Mouse (Mus musculus): Measurements from ENCODE around the gene Mllt1. TPM values are rescaled to one million over a fixed set of nuclear protein-coding genes. Genes with fewer than 3 reads are reported as not detected.
A peak's percentile ranks its signal among the peaks of the same experiment; 100 is the strongest.

Gene Mllt1
- polyA plus RNA-seq, 1 experiment from 2014 or later = 17.7 TPM

DNA sequence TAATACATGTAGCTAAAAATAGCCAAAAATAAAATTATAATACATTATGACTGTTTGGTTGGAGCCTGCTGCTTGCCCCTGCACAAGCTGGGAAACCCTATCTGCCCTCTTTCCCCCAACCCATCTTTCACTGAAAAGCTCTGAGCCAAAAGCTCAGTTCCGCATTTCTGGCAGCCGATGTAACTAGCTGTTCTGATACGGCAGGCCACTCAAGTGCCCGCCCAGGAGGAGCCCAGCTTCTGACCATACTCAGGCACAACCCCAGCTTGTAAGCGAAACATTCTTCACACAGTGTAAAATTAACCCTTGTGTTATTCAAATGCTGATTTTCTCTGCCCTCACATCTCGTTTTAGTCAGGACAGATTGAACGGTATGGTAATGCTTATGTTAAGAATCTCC is 76.3 kb downstream of the Mllt1 start:
- Histone ChIP-seq H3K4me2 (replicated peaks; ENCODE audit: low read depth, low read length) (no peak overlapping the region), H3K4me1 (ENCODE audit: insufficient read depth, low read depth, low read length) (no peaks in the 10 kb centered on the region), H3K9me3 (ENCODE audit: low read length) (no peaks in the 10 kb centered on the region), H3K27me3 (replicated peaks; ENCODE audit: insufficient read depth, low read length) (no peaks in the 10 kb centered on the region), H3K4me3 (ENCODE audit: low read depth, low read length) (no peak overlapping the region), H3K36me3 (ENCODE audit: insufficient read depth, low read length) (no peaks in the 10 kb centered on the region), H3K27ac (ENCODE audit: low read length) (peak overlapping the region; percentile 54), H3K9ac (replicated peaks; ENCODE audit: low read depth) (no peak overlapping the region)
- WGBS = 31% methylated on average over 7 of the region's 7 CpGs
- peak; percentile 83 for ATAC-seq
- DNase-seq (ENCODE audit: low spot score) = peak; percentile 61
- TF ChIP-seq CTCF (IDR thresholded peaks at IDR 0.05) (no peak), EP300 (IDR thresholded peaks at IDR 0.05) (no peak)

- peak; percentile 81 for DNase-seq (ENCODE audit: low spot score)
- Histone ChIP-seq H3K4me2 (replicated peaks; ENCODE audit: low read depth, low read length) (no peak overlapping the region), H3K36me3 (ENCODE audit: insufficient read depth, low read length) (no peaks in the 10 kb centered on the region), H3K9ac (replicated peaks; ENCODE audit: low read depth) (no peak overlapping the region), H3K27me3 (replicated peaks; ENCODE audit: insufficient read depth, low read length) (no peaks in the 10 kb centered on the region), H3K4me3 (ENCODE audit: low read depth, low read length) (no peak overlapping the region), H3K9me3 (ENCODE audit: low read length) (no peaks in the 10 kb centered on the region), H3K27ac (ENCODE audit: low read length) (no peak overlapping the region; the same call in 1 of the 2 replicates), H3K4me1 (ENCODE audit: insufficient read depth, low read depth, low read length) (no peaks in the 10 kb centered on the region)
- ATAC-seq = peak; percentile 53
- TF ChIP-seq CTCF (IDR thresholded peaks at IDR 0.05) (peak; percentile 92), EP300 (IDR thresholded peaks at IDR 0.05) (no peak)
- 48% methylated on average over 4 of the region's 4 CpGs for WGBS
These were observed 77.0 kb downstream of the Mllt1 start for GRCm38 (mm10) chr17:56858216-56858615.

DNA sequence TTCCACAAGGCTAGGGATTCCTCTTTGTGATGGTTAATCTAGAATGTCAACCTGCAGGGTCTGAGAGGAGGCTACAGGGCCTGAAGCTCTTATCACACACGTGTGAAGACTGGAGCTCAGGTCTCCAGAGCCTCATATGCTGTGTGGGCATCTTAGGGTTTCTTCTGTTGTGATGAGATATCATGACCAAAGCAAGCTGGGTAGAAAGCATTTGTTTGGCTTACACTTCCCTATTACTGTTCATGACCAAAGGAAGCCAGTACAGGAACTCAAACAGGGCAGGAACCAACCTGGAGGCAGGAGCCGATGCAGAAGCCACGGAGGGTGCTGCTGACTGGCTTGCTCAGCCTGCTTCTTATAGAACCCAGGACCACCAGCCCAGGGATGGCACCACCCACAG is 79.8 kb downstream of the Mllt1 start:
- H3K4me2 ChIP-seq (replicated peaks; ENCODE audit: low read depth, low read length) = no peak overlapping the region
- H3K9me3 ChIP-seq (ENCODE audit: low read length) = no peaks in the 10 kb centered on the region
- no peak overlapping the region for H3K9ac ChIP-seq (replicated peaks; ENCODE audit: low read depth)
- DNase-seq (ENCODE audit: low spot score) (no peak), ATAC-seq (no peak)
- H3K27ac ChIP-seq (ENCODE audit: low read length) = no peak overlapping the region
- H3K36me3 ChIP-seq (ENCODE audit: insufficient read depth, low read length) = no peaks in the 10 kb centered on the region
- 55% methylated on average over 3 of the region's 3 CpGs for WGBS
- TF ChIP-seq CTCF (IDR thresholded peaks at IDR 0.05) = no peak
- TF ChIP-seq EP300 (IDR thresholded peaks at IDR 0.05) = no peak
- H3K4me3 ChIP-seq (ENCODE audit: low read depth, low read length) = no peak overlapping the region
- H3K27me3 ChIP-seq (replicated peaks; ENCODE audit: insufficient read depth, low read length) = no peaks in the 10 kb centered on the region
- H3K4me1 ChIP-seq (ENCODE audit: insufficient read depth, low read depth, low read length) = no peaks in the 10 kb centered on the region

DNA sequence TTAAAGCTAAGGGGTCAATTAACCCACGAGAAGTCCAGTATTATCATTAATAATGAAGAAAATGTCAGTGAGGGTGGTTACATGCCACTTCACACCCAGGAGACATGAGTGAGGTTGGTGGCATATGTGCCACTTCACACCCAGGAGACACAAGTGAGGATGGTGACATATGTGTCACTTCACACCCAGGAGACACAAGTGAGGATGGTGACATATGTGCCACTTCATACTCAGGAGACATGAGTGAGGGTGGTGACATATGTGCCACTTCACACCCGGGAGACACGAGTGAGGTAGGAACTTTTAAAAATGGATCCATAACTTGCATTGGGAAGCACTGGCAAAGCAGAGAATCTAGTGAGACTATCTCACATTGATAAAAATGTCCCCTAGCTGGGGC is 84.0 kb downstream of the Mllt1 start:
- 71% methylated on average over 3 of the region's 3 CpGs for WGBS
- Histone ChIP-seq H3K4me2 (replicated peaks; ENCODE audit: low read depth, low read length) (no peak overlapping the region), H3K27ac (ENCODE audit: low read length) (no peak overlapping the region), H3K9ac (replicated peaks; ENCODE audit: low read depth) (no peak overlapping the region), H3K36me3 (ENCODE audit: insufficient read depth, low read length) (no peaks in the 10 kb centered on the region), H3K9me3 (ENCODE audit: low read length) (no peaks in the 10 kb centered on the region), H3K27me3 (replicated peaks; ENCODE audit: insufficient read depth, low read length) (no peaks in the 10 kb centered on the region), H3K4me3 (ENCODE audit: low read depth, low read length) (no peak overlapping the region), H3K4me1 (ENCODE audit: insufficient read depth, low read depth, low read length) (no peaks in the 10 kb centered on the region)
- ATAC-seq (no peak), DNase-seq (ENCODE audit: low spot score) (no peak)
- TF ChIP-seq CTCF (IDR thresholded peaks at IDR 0.05) (no peak), EP300 (IDR thresholded peaks at IDR 0.05) (no peak)

DNA sequence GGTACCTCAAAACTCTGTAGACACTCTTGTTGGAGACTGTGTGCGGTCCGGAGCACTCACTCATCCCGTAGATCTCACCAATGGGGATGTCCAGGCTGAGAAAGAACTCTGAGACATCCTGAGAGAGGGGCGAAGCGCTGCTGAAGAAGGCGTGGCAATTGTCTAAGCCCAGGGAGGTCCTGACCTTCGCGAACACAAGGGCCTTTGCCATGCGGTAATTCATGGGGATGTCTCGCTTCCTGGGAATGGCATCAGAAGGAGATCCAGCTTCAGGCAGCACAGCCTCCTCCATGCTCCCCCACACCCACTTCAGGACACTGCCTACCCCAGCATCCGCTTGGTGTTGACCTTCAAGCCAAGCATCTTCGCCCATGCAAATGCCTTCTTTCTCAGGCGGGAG is 85.5 kb downstream of the Mllt1 start:
- no peaks in the 10 kb centered on the region for H3K27me3 ChIP-seq (replicated peaks; ENCODE audit: insufficient read depth, low read length)
- no peak overlapping the region for H3K27ac ChIP-seq (ENCODE audit: low read length)
- DNase-seq (ENCODE audit: low spot score) (no peak), ATAC-seq (no peak)
- no peak overlapping the region for H3K4me2 ChIP-seq (replicated peaks; ENCODE audit: low read depth, low read length)
- 82% methylated on average over 13 of the region's 13 CpGs for WGBS
- H3K9me3 ChIP-seq (ENCODE audit: low read length) = no peaks in the 10 kb centered on the region
- no peaks in the 10 kb centered on the region for H3K4me1 ChIP-seq (ENCODE audit: insufficient read depth, low read depth, low read length)
- H3K9ac ChIP-seq (replicated peaks; ENCODE audit: low read depth) = no peak overlapping the region
- no peak overlapping the region for H3K4me3 ChIP-seq (ENCODE audit: low read depth, low read length)
- H3K36me3 ChIP-seq (ENCODE audit: insufficient read depth, low read length) = no peaks in the 10 kb centered on the region
- TF ChIP-seq EP300 (IDR thresholded peaks at IDR 0.05) (no peak), CTCF (IDR thresholded peaks at IDR 0.05) (no peak)

GRCm38 (mm10) chr17:56848785-56849184 is 86.4 kb downstream of the Mllt1 start:
- Histone ChIP-seq H3K9ac (replicated peaks; ENCODE audit: low read depth) (no peak overlapping the region), H3K4me1 (ENCODE audit: insufficient read depth, low read depth, low read length) (no peaks in the 10 kb centered on the region), H3K4me2 (replicated peaks; ENCODE audit: low read depth, low read length) (no peak overlapping the region), H3K9me3 (ENCODE audit: low read length) (no peaks in the 10 kb centered on the region), H3K27me3 (replicated peaks; ENCODE audit: insufficient read depth, low read length) (no peaks in the 10 kb centered on the region), H3K27ac (ENCODE audit: low read length) (no peak overlapping the region), H3K4me3 (ENCODE audit: low read depth, low read length) (no peak overlapping the region), H3K36me3 (ENCODE audit: insufficient read depth, low read length) (no peaks in the 10 kb centered on the region)
- DNase-seq (ENCODE audit: low spot score) (no peak), ATAC-seq (no peak)
- WGBS = 73% methylated on average over 5 of the region's 5 CpGs
- TF ChIP-seq CTCF (IDR thresholded peaks at IDR 0.05) (no peak), EP300 (IDR thresholded peaks at IDR 0.05) (no peak)

GRCm38 (mm10) chr17:56843678-56844077 is 91.5 kb downstream of the Mllt1 start:
- ATAC-seq (no peak), DNase-seq (ENCODE audit: low spot score) (no peak)
- Histone ChIP-seq H3K9me3 (ENCODE audit: low read length) (no peaks in the 10 kb centered on the region), H3K4me3 (ENCODE audit: low read depth, low read length) (no peak overlapping the region), H3K4me1 (ENCODE audit: insufficient read depth, low read depth, low read length) (no peaks in the 10 kb centered on the region), H3K36me3 (ENCODE audit: insufficient read depth, low read length) (no peaks in the 10 kb centered on the region), H3K4me2 (replicated peaks; ENCODE audit: low read depth, low read length) (no peak overlapping the region), H3K9ac (replicated peaks; ENCODE audit: low read depth) (no peak overlapping the region), H3K27me3 (replicated peaks; ENCODE audit: insufficient read depth, low read length) (no peaks in the 10 kb centered on the region), H3K27ac (ENCODE audit: low read length) (no peak overlapping the region)
- WGBS = 72% methylated on average over 5 of the region's 5 CpGs
- TF ChIP-seq EP300 (IDR thresholded peaks at IDR 0.05) (no peak), CTCF (IDR thresholded peaks at IDR 0.05) (no peak)

Other genes with a start within 250 kb of the Mllt1 start
- 380 and 426 TPM in 2 replicates for gene Ndufa11, start 217.6 kb downstream of the Mllt1 start, polyA plus RNA-seq (2015; fragmentation: Nextera tagmentation; extraction: Ambion mirVana)
- 17.2 and 17.5 TPM in 2 replicates for gene Vmac, start 217.4 kb downstream of the Mllt1 start, polyA plus RNA-seq (2015; fragmentation: Nextera tagmentation; extraction: Ambion mirVana)
- 10.5 and 10.7 TPM in 2 replicates for gene Nrtn, start 177.9 kb downstream of the Mllt1 start, polyA plus RNA-seq (2015; fragmentation: Nextera tagmentation; extraction: Ambion mirVana)
- gene Dus3l, start 170.7 kb downstream of the Mllt1 start, polyA plus RNA-seq (2015; fragmentation: Nextera tagmentation; extraction: Ambion mirVana) = 26.3 and 29.7 TPM in 2 replicates
- gene Prr22, start 165.2 kb downstream of the Mllt1 start, polyA plus RNA-seq (2015; fragmentation: Nextera tagmentation; extraction: Ambion mirVana) = 0.23 and 0.33 TPM in 2 replicates
- 5.9 and 6.6 TPM in 2 replicates for gene Rfx2, start 104.4 kb downstream of the Mllt1 start, polyA plus RNA-seq (2015; fragmentation: Nextera tagmentation; extraction: Ambion mirVana)
- not detected in 2 replicates for gene Acsbg2, start 61.0 kb downstream of the Mllt1 start, polyA plus RNA-seq (2015; fragmentation: Nextera tagmentation; extraction: Ambion mirVana)
- gene 1700061G19Rik, start 59.9 kb downstream of the Mllt1 start, polyA plus RNA-seq (2015; fragmentation: Nextera tagmentation; extraction: Ambion mirVana) = 0.15 and 0.23 TPM in 2 replicates
- not detected in 2 replicates for gene Acer1, start 46.7 kb upstream of the Mllt1 start, polyA plus RNA-seq (2015; fragmentation: Nextera tagmentation; extraction: Ambion mirVana)
- 62.5 and 71.1 TPM in 2 replicates for gene Clpp, start 54.9 kb upstream of the Mllt1 start, polyA plus RNA-seq (2015; fragmentation: Nextera tagmentation; extraction: Ambion mirVana)
- 31.3 and 35.3 TPM in 2 replicates for gene Alkbh7, start 61.9 kb upstream of the Mllt1 start, polyA plus RNA-seq (2015; fragmentation: Nextera tagmentation; extraction: Ambion mirVana)
- gene Pspn, start 64.6 kb upstream of the Mllt1 start, polyA plus RNA-seq (2015; fragmentation: Nextera tagmentation; extraction: Ambion mirVana) = 0.37 TPM in 1 of 2 replicates, not detected in the other
- gene Gtf2f1, start 75.9 kb upstream of the Mllt1 start, polyA plus RNA-seq (2015; fragmentation: Nextera tagmentation; extraction: Ambion mirVana) = 33.3 and 37.0 TPM in 2 replicates
- gene Gm17949, start 76.1 kb upstream of the Mllt1 start, polyA plus RNA-seq (2015; fragmentation: Nextera tagmentation; extraction: Ambion mirVana) = 0.50 and 0.68 TPM in 2 replicates
- gene Khsrp, start 96.1 kb upstream of the Mllt1 start, polyA plus RNA-seq (2015; fragmentation: Nextera tagmentation; extraction: Ambion mirVana) = 20.4 and 21.0 TPM in 2 replicates
- not detected in 2 replicates for gene Slc25a41, start 106.2 kb upstream of the Mllt1 start, polyA plus RNA-seq (2015; fragmentation: Nextera tagmentation; extraction: Ambion mirVana)
- 119 and 120 TPM in 2 replicates for gene Crb3, start 123.7 kb upstream of the Mllt1 start, polyA plus RNA-seq (2015; fragmentation: Nextera tagmentation; extraction: Ambion mirVana)
- gene Slc25a23, start 124.4 kb upstream of the Mllt1 start, polyA plus RNA-seq (2015; fragmentation: Nextera tagmentation; extraction: Ambion mirVana) = 5.8 and 5.9 TPM in 2 replicates
- 5.7 and 6.0 TPM in 2 replicates for gene Dennd1c, start 143.1 kb upstream of the Mllt1 start, polyA plus RNA-seq (2015; fragmentation: Nextera tagmentation; extraction: Ambion mirVana)
- gene Tubb4a, start 152.4 kb upstream of the Mllt1 start, polyA plus RNA-seq (2015; fragmentation: Nextera tagmentation; extraction: Ambion mirVana) = 7.1 and 7.5 TPM in 2 replicates
- 3.0 and 3.4 TPM in 2 replicates for gene Tnfsf9, start 169.9 kb upstream of the Mllt1 start, polyA plus RNA-seq (2015; fragmentation: Nextera tagmentation; extraction: Ambion mirVana)
- gene Cd70, start 214.4 kb upstream of the Mllt1 start, polyA plus RNA-seq (2015; fragmentation: Nextera tagmentation; extraction: Ambion mirVana) = not detected in 2 replicates

All from lung, postnatal 0 days (tissue).